Mouse (Mus musculus) lung, adult 2 months (tissue): ENCODE measurements around the gene Pars2.

Source experiments
- CTCF ChIP-seq: fragments of 200-500 bp; IDR thresholded peaks from 2 replicates; pipeline ENCODE4 v1.5.1; 2011; ENCODE audit warnings: mild to moderate bottlenecking, low read length, control low read depth; ENCODE audit not compliant: insufficient read depth
- POLR2A ChIP-seq: fragments of 200-500 bp; IDR thresholded peaks from 2 replicates; pipeline ENCODE4 v1.6.1; 2011; ENCODE audit warnings: low read depth, mild to moderate bottlenecking, control low read depth, low read length, borderline replicate concordance; ENCODE audit errors: extremely low read depth

DNA sequence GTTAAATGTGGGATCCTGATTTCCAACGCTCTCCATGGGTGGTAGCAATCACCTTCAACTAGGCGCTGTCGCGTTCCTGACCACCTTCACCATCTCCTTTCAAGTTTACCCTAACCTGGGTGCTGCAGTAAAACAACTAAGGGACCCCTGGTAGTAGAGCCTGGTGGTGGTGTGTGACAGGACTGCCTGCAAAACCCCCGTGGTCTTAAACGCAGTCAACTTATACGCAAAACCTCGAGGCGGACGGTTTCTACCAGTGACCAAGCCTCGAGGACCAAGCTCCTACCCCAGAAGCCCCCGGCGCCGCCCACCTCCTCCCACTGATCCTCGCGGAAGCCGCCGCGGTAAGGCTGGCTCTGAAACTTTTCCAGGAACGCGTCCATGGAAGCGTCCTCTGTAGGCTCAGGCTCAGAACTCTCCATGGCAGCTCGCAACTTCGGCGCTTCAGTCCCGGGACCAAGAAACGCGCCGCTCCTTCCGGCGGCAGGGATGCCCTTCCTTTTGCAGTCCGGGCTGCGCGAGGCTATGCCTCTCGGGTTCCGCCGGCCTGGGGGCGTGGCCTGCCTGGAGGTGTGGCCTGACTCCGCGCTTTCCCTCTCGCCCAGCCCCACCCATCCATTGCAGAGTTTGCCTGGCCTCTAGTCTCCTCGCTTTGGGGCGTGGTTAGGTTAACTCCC, 27.7 kb downstream of the Pars2 start, which contains the start of gene Ttc4:
- TF ChIP-seq POLR2A (peak; percentile 81; the same call in 1 of the 2 replicates), CTCF (no peak)
